In genomic region chr7:18884745-18885422, GRCm38 (mm10) we compare ENCODE assay signal across 11 mouse cellular contexts. TPM values are rescaled to one million over a fixed set of nuclear protein-coding genes. Genes with fewer than 3 reads are reported as not detected.
DNase-seq lines count a peak whose midpoint lies in the region; ATAC-seq lines count a peak whose summit lies in the region.
"Had no signal": no experiment of that assay in that cellular context is flagged by ENCODE, and none has a peak within 500 bp of the region (broad histone marks: within the 10 kb centered on the region; RNA-seq: fewer than 3 reads in every experiment).

No protein-coding gene starts in this region.

- no peak overlapping the region for H3K27ac ChIP-seq in heart, embryonic 13.5 days (replicated peaks)
- H3K27ac ChIP-seq in heart, embryonic 11.5 days (ENCODE audit: low read depth, low read length) = no peak overlapping the region
- H3K27ac ChIP-seq in lung, embryonic 16.5 days (ENCODE audit: low read length) = peak overlapping the region; percentile 68
- H3K27ac ChIP-seq in neural tube, embryonic 15.5 days (replicated peaks) = peak overlapping the region; percentile 37; the same call in 1 of the 2 replicates
- H3K27ac ChIP-seq: macrophage had no signal

- WGBS in heart, embryonic 13.5 days = 59% methylated on average over 13 of the region's 13 CpGs
- WGBS in heart, embryonic 11.5 days (ENCODE audit: insufficient replicate concordance) = 59% methylated on average over 13 of the region's 13 CpGs
- WGBS in lung, embryonic 16.5 days = 43% methylated on average over 13 of the region's 13 CpGs
- 59% methylated on average over 13 of the region's 13 CpGs for WGBS in neural tube, embryonic 15.5 days

- H3K4me1 ChIP-seq in heart, embryonic 13.5 days = peaks cover 3% of the 10 kb centered on the region; the same call in 1 of the 2 replicates
- no peaks in the 10 kb centered on the region for H3K4me1 ChIP-seq in heart, embryonic 11.5 days (ENCODE audit: control insufficient read depth, insufficient read depth, low read length)
- H3K4me1 ChIP-seq in lung, embryonic 16.5 days (replicated peaks; ENCODE audit: control insufficient read depth, insufficient read depth, low read length) = peaks cover 13% of the 10 kb centered on the region
- no peaks in the 10 kb centered on the region for H3K4me1 ChIP-seq in neural tube, embryonic 15.5 days

- peak overlapping the region; percentile 33; the same call in 1 of the 2 replicates for H3K9ac ChIP-seq in heart, embryonic 13.5 days
- H3K9ac ChIP-seq in heart, embryonic 11.5 days (ENCODE audit: low read depth, low read length) = no peak overlapping the region
- peak overlapping the region; percentile 31 for H3K9ac ChIP-seq in lung, embryonic 16.5 days (ENCODE audit: low read length)
- H3K9ac ChIP-seq in neural tube, embryonic 15.5 days (replicated peaks) = no peak overlapping the region

- H3K36me3 ChIP-seq in heart, embryonic 13.5 days = no peaks in the 10 kb centered on the region; the same call in 1 of the 2 replicates
- H3K36me3 ChIP-seq in heart, embryonic 11.5 days (ENCODE audit: control insufficient read depth, insufficient read depth, low read length) = no peaks in the 10 kb centered on the region
- H3K36me3 ChIP-seq in lung, embryonic 16.5 days (ENCODE audit: control insufficient read depth, insufficient read depth, low read length) = no peaks in the 10 kb centered on the region
- H3K36me3 ChIP-seq in neural tube, embryonic 15.5 days = no peaks in the 10 kb centered on the region

- no peak for DNase-seq in lung, postnatal 14 days
- no peak for DNase-seq in retina, embryonic 14.5 days (ENCODE audit: low spot score)
- no peak for DNase-seq in cerebellum, postnatal 25 days
- DNase-seq: cerebellum, adult 11 months; heart, postnatal 4 days had no signal

- no peaks in the 10 kb centered on the region for H3K27me3 ChIP-seq in heart, embryonic 13.5 days (replicated peaks)
- H3K27me3 ChIP-seq in heart, embryonic 11.5 days (ENCODE audit: control insufficient read depth, insufficient read depth, low read length) = no peaks in the 10 kb centered on the region
- no peaks in the 10 kb centered on the region for H3K27me3 ChIP-seq in lung, embryonic 16.5 days (ENCODE audit: control insufficient read depth, insufficient read depth, low read depth, low read length)
- no peaks in the 10 kb centered on the region for H3K27me3 ChIP-seq in neural tube, embryonic 15.5 days (replicated peaks)

- no peak overlapping the region for H3K4me2 ChIP-seq in heart, embryonic 13.5 days
- H3K4me2 ChIP-seq in heart, embryonic 11.5 days = no peak overlapping the region
- 0 out of 2 replicates have a peak overlapping the region, but pooled peaks have one; percentile 16 for H3K4me2 ChIP-seq in lung, embryonic 16.5 days (ENCODE audit: low read depth, low read length)
- no peak overlapping the region for H3K4me2 ChIP-seq in neural tube, embryonic 15.5 days

- H3K4me3 ChIP-seq in heart, embryonic 13.5 days = no peak overlapping the region
- no peak overlapping the region for H3K4me3 ChIP-seq in heart, embryonic 11.5 days (ENCODE audit: low read depth, low read length)
- H3K4me3 ChIP-seq in lung, embryonic 16.5 days (ENCODE audit: low read length) = no peak overlapping the region
- H3K4me3 ChIP-seq in neural tube, embryonic 15.5 days (replicated peaks) = no peak overlapping the region

- H3K9me3 ChIP-seq in heart, embryonic 13.5 days = no peaks in the 10 kb centered on the region
- H3K9me3 ChIP-seq in heart, embryonic 11.5 days (replicated peaks; ENCODE audit: control insufficient read depth, low read length) = no peaks in the 10 kb centered on the region
- H3K9me3 ChIP-seq in lung, embryonic 16.5 days (ENCODE audit: control insufficient read depth, low read length) = no peaks in the 10 kb centered on the region
- no peaks in the 10 kb centered on the region for H3K9me3 ChIP-seq in neural tube, embryonic 15.5 days (replicated peaks)

- ATAC-seq in heart, embryonic 13.5 days (ENCODE audit: extremely low read depth, insufficient number of reproducible peaks, low FRiP score, low TSS enrichment) = no peak
- no peak for ATAC-seq in heart, embryonic 11.5 days (replicated peaks; ENCODE audit: insufficient number of reproducible peaks, low FRiP score, low TSS enrichment)
- ATAC-seq in lung, embryonic 16.5 days (ENCODE audit: low read depth) = no peak
- peak; percentile 71 for ATAC-seq in granulocyte monocyte progenitor cell, adult 5-6 weeks (replicated peaks; ENCODE audit: poor library complexity, severe bottlenecking)
- ATAC-seq in neural tube, embryonic 15.5 days (ENCODE audit: low FRiP score) = no peak

RNA-seq across cellular contexts. Expression of gene Pglyrp1, which starts 13.8 kb away (rescaled TPM):
- 0.82 and 1.2 TPM in 2 replicates for polyA plus RNA-seq in heart, embryonic 13.5 days (2015; fragmentation: Nextera tagmentation; extraction: Ambion mirVana)
- polyA plus RNA-seq in heart, embryonic 11.5 days (2014; fragmentation: Nextera tagmentation; extraction: Ambion mirVana) = 0.45 and 1.6 TPM in 2 replicates
- polyA plus RNA-seq in lung, embryonic 16.5 days (2015; fragmentation: Nextera tagmentation; extraction: Ambion mirVana) = 12.5 and 18.1 TPM in 2 replicates
- total RNA-seq in granulocyte monocyte progenitor cell, adult 5-6 weeks (2014; fragmentation: Nextera tagmentation) = 112 and 117 TPM in 2 replicates
- total RNA-seq in granulocyte monocyte progenitor cell, adult 5-6 weeks (2017) = 17.6 and 21.2 TPM in 2 replicates
- 19.2 and 26.6 TPM in 2 replicates for polyA plus RNA-seq in neural tube, embryonic 15.5 days (2015; fragmentation: Nextera tagmentation; extraction: Ambion mirVana)

RNA-seq across cellular contexts. Expression of gene Ccdc61, which starts 25.3 kb away (rescaled TPM):
- polyA plus RNA-seq in heart, embryonic 13.5 days (2015; fragmentation: Nextera tagmentation; extraction: Ambion mirVana) = 18.2 and 23.0 TPM in 2 replicates
- polyA plus RNA-seq in heart, embryonic 11.5 days (2014; fragmentation: Nextera tagmentation; extraction: Ambion mirVana) = 12.1 and 19.8 TPM in 2 replicates
- 30.8 and 32.7 TPM in 2 replicates for polyA plus RNA-seq in lung, embryonic 16.5 days (2015; fragmentation: Nextera tagmentation; extraction: Ambion mirVana)
- 34.6 and 45.4 TPM in 2 replicates for total RNA-seq in granulocyte monocyte progenitor cell, adult 5-6 weeks (2014; fragmentation: Nextera tagmentation)
- total RNA-seq in granulocyte monocyte progenitor cell, adult 5-6 weeks (2017) = 11.4 and 12.1 TPM in 2 replicates
- polyA plus RNA-seq in neural tube, embryonic 15.5 days (2015; fragmentation: Nextera tagmentation; extraction: Ambion mirVana) = 29.9 and 31.9 TPM in 2 replicates

RNA-seq across cellular contexts. Expression of gene Nova2, which starts 40.8 kb away (rescaled TPM):
- 0.52 and 0.60 TPM in 2 replicates for polyA plus RNA-seq in heart, embryonic 13.5 days (2015; fragmentation: Nextera tagmentation; extraction: Ambion mirVana)
- 0.77 and 0.93 TPM in 2 replicates for polyA plus RNA-seq in heart, embryonic 11.5 days (2014; fragmentation: Nextera tagmentation; extraction: Ambion mirVana)
- polyA plus RNA-seq in lung, embryonic 16.5 days (2015; fragmentation: Nextera tagmentation; extraction: Ambion mirVana) = 0.89 and 0.99 TPM in 2 replicates
- not detected in 2 replicates for total RNA-seq in granulocyte monocyte progenitor cell, adult 5-6 weeks (2014; fragmentation: Nextera tagmentation)
- total RNA-seq in granulocyte monocyte progenitor cell, adult 5-6 weeks (2017) = not detected in 2 replicates
- polyA plus RNA-seq in neural tube, embryonic 15.5 days (2015; fragmentation: Nextera tagmentation; extraction: Ambion mirVana) = 9.4 and 10.6 TPM in 2 replicates

RNA-seq across cellular contexts. Expression of gene Mill2, which starts 45.1 kb away (rescaled TPM):
- 0.16 and 0.18 TPM in 2 replicates for polyA plus RNA-seq in heart, embryonic 13.5 days (2015; fragmentation: Nextera tagmentation; extraction: Ambion mirVana)
- polyA plus RNA-seq in heart, embryonic 11.5 days (2014; fragmentation: Nextera tagmentation; extraction: Ambion mirVana) = not detected in 2 replicates
- polyA plus RNA-seq in lung, embryonic 16.5 days (2015; fragmentation: Nextera tagmentation; extraction: Ambion mirVana) = 2.3 and 3.0 TPM in 2 replicates
- total RNA-seq in granulocyte monocyte progenitor cell, adult 5-6 weeks (2014; fragmentation: Nextera tagmentation) = 0.34 TPM in 1 of 2 replicates, not detected in the other
- total RNA-seq in granulocyte monocyte progenitor cell, adult 5-6 weeks (2017) = 0.04 TPM in 1 of 2 replicates, not detected in the other
- 0.51 and 0.70 TPM in 2 replicates for polyA plus RNA-seq in neural tube, embryonic 15.5 days (2015; fragmentation: Nextera tagmentation; extraction: Ambion mirVana)

Comparison
In these comparisons a context has a peak if more than half of its experiments do, and no peak if none do; other contexts are left out.
1. H3K9ac ChIP-seq: peak in heart, embryonic 13.5 days (single experiment) and lung, embryonic 16.5 days (single experiment); none in heart, embryonic 11.5 days (single experiment) and neural tube, embryonic 15.5 days (single experiment).
2. H3K27ac ChIP-seq: peak in lung, embryonic 16.5 days (single experiment) and neural tube, embryonic 15.5 days (single experiment); none in heart, embryonic 13.5 days (single experiment) and heart, embryonic 11.5 days (single experiment).